Mouse (Mus musculus) thymus, postnatal 0 days (tissue): ENCODE results near the gene Fads2. TPM values are rescaled to one million over a fixed set of nuclear protein-coding genes. Genes with fewer than 3 reads are reported as not detected.

Experiments used
- DNase-seq: peaks from one replicate; pipeline ENCODE4 v3.0.0-alpha.2; 2015; ENCODE audit warnings: low spot score
- polyA plus RNA-seq: library from polyadenylated mRNA; unstranded; fragments of >200 nt; fragmentation: Nextera tagmentation; extraction: Ambion mirVana; gene quantifications from 2 replicates; pipeline ENCODE4 v1.2.1, GENCODE M21; 2015

Fads2 gene
- polyA plus RNA-seq, 1 experiment from 2014 or later = 27.7 TPM

GRCm38 (mm10) chr19:10104234-10104633 is 2.7 kb upstream of the Fads2 start:
- DNase-seq = no peak

DNA sequence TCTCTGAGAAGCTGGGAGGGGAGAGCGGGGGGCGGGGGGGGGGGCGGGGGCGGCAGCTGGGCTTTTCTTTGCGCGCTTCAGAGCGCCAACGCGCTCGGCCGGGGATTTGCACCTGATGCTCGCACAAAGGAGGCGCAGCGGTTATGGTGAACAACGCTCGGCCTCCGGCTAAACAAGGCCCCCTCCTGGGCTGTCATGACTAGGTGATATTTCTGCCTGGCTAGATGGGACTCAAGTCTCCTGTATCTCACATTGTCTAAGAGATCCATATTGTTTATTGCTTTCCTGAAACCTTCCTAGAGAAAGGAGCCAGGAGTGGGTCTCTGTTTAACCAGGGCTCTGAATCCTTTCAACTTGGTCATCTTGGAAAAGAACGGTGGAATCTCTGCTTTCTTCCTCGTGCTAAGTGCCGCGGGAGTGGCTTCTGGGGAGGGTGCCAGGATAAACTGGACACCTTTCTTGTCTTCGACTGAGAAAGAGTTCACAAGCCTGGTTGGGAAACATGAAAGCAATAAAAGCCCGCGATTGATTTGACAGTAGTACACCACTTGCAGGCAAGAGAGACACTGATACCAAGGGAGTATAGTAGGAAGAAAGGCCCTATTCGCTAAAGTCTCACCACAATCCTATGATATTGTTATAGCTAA is 631 bp upstream of the Fads2 start:
- peak; percentile 58 for DNase-seq

GRCm38 (mm10) chr19:10100631-10101071 is 895 bp downstream of the Fads2 start:
- peak; percentile 81 for DNase-seq

- DNase-seq = no peak
Measured at GRCm38 (mm10) chr19:10097826-10098225, 3.7 kb downstream of the Fads2 start.

GRCm38 (mm10) chr19:10096371-10096876 is 5.1 kb downstream of the Fads2 start:
- DNase-seq = no peak

GRCm38 (mm10) chr19:10094695-10095094 is 6.9 kb downstream of the Fads2 start:
- DNase-seq = no peak

DNA sequence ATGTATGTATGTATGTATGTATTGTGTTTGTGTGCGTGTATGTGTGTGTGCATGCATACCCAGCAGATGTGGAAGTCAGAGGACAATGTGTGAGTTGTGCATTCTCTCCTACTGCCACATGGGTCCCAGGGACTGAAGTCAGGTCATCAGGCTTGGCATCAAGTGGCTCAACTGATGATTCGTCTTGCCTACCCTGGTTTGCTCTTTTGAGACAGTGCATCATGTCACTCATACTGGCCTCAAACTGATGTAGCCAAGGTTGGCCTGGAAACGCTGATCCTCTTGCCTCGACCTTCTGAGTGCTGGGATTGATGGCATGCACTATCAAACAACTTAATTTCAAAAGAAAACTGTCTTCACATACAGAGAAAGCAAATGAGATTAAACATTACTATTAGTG is 7.7 kb downstream of the Fads2 start:
- DNase-seq = no peak

- DNase-seq = no peak
Measured at GRCm38 (mm10) chr19:10086976-10087375, 14.6 kb downstream of the Fads2 start.

DNA sequence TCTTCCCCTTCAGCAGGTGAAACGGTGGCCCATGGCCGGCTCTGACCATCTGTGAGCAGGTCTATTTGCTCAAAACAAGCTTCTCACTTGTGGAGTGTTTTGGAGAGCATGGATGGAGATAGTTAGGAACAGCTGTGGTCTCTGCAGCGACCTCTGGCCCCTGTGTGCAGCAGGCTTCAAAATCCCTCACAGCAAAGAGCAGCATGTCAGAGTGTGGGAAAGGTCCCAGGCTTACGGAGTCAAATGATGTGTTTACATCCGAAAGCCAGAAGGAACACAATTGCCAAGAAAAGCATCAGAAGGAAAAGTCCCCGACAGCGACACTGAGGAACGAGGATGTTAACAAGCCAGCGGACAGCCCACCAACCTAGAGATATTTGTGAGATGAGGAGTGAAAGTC is 16.1 kb downstream of the Fads2 start:
- no peak for DNase-seq

DNA sequence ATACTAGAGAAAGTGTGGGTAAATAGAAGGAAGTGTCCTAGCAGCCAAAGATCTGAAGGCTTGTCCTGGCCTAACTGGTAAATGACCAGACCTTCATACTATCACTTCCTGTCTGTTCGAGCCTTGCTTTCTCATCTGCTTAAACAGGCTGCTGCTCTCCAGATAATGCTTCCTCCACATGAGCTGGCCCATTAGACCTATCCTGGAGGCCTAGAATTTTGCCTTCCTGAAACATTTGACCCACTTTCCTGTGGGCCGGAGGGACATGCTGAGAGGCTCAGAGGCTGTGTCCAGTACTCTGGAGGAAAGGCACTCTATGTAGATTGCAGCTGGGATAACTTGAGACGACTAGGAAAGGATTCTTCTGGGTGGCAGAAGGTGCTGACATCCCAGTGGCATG is 19.4 kb downstream of the Fads2 start:
- DNase-seq = no peak

GRCm38 (mm10) chr19:10080384-10080783 is 21.2 kb downstream of the Fads2 start:
- no peak for DNase-seq

- DNase-seq = no peak
Measured at GRCm38 (mm10) chr19:10078392-10078791, 23.2 kb downstream of the Fads2 start.

GRCm38 (mm10) chr19:10073145-10073544 is 28.4 kb downstream of the Fads2 start:
- no peak for DNase-seq

DNA sequence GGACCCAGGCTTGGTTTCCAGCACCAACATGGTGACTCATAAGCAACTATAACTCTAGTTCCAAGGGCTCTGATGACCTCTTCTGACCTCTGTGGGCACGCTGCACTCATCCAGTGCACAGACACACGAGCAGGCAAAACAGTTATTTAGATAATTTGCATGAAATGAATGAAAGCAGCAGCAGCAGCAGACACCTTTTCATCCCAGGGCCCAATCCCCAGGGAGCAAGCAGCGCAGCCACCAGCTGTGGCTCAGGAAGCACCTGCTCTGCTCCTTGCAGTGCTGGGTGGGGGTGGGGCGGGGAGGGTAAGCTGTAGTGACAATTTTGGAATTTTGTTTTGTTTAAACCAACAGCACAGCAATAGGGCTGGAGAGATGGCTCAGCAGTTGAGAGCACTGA is 29.7 kb downstream of the Fads2 start:
- no peak for DNase-seq

DNA sequence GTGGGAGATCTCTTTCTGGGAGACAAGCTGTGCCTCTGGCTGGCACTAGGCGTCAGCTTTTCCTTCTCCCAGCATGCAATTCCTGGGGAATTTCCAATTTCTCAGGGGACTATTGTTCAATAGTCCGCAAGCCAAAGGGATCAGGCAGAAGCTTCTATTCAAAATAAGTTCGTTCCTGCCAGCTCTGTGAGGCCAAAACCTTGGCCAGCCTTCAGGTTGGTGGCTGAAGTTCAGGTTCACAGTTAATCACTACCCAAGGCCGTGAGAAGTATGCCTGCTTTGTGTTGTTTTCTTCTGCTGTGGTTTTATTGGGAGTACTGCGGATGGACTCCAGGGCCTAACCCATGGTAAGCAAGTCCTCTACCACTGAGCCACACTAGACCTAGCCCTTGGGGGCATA is 30.4 kb downstream of the Fads2 start:
- DNase-seq = no peak

- peak; percentile 57 for DNase-seq
Measured at GRCm38 (mm10) chr19:10070186-10070980, 31.2 kb downstream of the Fads2 start.

DNA sequence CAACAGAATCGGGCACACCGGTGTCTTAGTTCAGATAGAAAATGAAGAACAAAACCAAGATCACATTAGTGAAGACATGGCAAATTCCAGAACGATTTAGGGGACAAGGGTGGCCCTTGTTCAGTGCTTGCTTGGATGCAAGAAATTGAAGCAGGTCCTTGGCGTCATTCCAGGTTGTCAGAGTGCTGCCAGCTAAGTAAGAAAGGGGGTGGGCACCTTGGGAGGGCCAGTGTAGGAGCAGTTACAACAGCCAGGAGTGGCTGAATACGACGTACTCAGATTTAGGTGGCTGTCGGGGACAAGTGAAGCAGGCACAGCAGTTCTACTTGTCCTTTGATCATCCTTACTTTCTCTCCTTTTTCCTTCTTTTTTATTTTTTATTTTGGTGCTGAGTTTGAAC is 33.8 kb downstream of the Fads2 start:
- no peak for DNase-seq

DNA sequence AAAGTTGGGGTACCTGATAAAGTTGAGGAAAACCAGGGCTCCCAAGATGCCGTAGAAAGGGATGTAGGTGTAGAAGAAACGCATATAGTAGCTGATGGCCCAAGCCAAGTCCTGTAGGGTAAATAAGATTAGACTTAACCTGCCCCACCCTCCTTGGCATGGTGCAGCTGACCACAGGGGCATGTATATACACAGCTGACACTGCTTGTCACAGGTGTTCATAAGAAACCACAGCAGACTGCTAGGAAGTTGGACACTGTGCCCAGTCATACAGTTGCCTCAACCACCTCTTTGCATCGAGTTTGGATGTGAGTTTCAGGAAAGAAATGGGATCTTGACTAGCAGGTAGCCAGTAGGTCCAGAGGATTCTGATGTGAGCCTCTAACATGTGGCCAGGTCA is 35.0 kb downstream of the Fads2 start:
- DNase-seq = no peak

DNA sequence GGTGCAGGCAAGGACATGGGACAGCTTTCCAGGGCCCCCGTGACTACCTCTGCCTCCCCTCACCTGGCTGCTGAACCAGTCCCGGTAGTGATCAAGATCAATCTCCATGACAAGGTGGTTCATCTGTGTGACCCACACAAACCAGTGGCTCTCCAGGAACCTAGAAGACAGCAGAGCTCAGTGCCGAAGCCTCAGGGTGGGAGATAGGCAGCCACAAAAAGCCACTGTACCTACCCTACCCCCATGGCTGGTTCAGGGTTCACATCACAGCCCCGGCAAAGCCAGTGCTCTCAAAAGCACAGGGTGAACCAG is 35.4 kb downstream of the Fads2 start:
- DNase-seq = no peak

DNA sequence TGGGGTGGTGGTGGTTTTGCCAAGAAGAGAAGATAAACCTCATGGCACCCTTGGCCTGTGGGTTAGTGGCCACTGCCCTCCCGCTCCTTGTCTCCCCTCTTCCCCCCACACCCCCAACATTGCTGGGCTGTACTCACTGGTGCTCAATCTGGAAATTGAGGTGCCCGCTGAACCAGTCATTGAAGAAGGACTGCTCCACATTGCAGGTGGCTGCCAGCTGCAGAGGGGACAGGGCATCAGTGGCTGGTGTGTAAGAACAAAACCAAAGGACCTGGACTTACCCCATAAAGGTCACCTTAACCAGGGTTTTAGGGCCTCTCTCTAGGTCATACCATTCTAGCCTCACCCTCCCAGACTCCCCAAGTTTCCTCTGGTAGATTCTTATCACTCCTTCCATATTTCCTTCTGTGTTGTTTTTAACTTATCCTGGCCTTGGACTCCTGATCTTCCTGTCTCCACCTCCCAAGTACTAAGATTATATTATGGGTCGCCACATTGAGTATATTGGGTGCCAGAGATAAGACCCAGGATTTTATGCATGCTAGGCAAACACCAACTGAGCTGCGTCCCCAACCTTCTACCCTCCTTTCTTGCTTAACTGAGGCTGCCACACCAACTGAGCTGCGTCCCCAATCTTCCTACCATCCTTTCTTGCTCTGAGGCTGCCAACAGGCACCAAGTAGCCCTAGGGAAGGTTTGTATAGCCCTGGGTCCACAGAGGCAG is 35.9 kb downstream of the Fads2 start:
- DNase-seq = no peak

- DNase-seq = peak; percentile 76
Measured at GRCm38 (mm10) chr19:10064173-10065012, 37.2 kb downstream of the Fads2 start.
